Mouse (Mus musculus) gastrocnemius, postnatal 4 days (tissue): ENCODE measurements around the gene Slc35d2. TPM values are rescaled to one million over a fixed set of nuclear protein-coding genes. Genes with fewer than 3 reads are reported as not detected.
"Not testable (repeated sequence)": the region's sequence is repeated elsewhere in the genome, so short reads cannot be mapped to it uniquely, and the experiment has no call there.

Experiments
- DNase-seq, 2 experiments: peaks; one replicate each; pipeline ENCODE4 v3.0.0; 2021 to 2022; ENCODE audit warnings: low spot score in 2 of 2, mixed read lengths in 2 of 2
- total RNA-seq, 2 experiments: library from RNA; stranded (reverse); gene quantifications; 2 replicates each; pipeline ENCODE4 v1.2.3; 2021

Gene Slc35d2
- total RNA-seq, 2 experiments from 2014 or later: 3.1 to 3.3 TPM

DNA sequence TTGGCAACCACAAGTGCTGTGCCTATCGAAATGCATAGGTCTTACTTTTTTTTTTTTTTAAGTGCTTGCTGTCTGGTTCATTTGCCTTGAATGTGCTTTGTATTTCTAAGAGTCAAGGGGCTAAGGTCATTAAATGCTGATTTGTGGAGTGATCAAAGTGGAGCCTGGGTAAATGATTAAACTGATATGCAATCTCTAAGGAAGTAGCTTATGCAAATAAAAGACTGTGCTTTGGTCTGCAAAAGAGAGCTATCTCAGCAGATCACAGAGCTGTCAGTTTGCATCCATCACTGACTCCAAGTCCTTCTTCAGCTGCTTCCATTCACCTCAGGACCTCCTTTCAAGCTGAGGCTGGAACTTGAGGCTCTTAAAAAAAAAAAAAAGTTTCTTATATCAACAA is 75.2 kb downstream of the Slc35d2 start:
- no peak for DNase-seq

DNA sequence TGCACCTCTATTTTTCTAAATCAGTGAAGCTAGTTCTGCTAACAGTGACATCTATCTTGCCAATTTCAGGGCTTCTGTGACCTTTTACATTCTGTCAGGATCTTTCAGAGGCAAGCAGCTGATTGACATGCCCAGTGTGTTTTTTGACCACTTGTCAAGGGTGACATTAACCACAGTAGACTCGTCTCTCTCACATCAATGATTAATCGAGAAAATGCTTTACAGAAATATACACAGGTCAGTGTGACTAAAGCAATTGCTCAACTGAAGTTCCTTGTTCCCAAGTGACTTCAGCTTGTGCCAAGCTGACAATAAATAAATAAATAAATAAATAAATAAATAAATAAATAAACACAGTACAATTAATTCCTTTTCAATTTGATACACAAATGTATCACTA is 76.9 kb downstream of the Slc35d2 start:
- DNase-seq: not testable (repeated sequence)

DNA sequence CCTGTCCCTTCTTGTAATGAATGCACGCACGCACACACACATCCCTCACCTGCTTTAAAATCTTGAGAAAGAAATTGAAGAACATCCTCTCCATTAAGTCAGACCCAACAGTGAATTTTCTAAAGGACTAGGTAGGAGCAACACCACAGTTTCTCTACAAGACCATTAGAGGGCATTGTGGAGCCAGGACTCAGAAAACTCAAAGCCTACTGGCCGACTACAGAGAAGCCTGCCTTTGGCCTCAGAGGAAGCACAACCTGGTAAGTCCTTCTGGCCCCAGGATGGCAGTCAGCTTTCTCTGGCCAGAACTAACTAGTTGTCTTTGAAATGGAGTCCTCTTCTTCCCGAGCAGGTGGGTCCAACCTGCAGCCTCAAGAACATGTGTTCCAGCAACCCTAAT is 78.3 kb downstream of the Slc35d2 start:
- DNase-seq: no peak

DNA sequence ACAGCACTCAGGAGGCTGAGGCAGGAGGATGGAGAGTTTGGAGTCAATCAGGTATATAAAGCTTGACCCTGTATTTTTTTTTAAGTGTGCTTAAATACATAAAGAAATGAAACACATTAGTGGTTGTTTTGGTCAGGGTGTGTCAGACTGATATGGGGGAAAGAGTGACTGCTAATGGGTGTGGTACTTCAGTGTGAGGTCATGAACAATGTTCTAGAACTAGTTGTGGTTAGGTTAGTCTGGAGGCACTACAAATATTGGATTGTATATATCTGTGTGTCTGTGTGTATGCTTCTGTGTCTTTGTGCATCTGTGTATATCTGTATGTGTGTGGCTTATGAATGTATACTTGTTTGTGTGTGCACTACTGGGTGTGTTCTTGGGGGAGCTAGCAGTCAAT is 79.6 kb downstream of the Slc35d2 start:
- no peak for DNase-seq

DNA sequence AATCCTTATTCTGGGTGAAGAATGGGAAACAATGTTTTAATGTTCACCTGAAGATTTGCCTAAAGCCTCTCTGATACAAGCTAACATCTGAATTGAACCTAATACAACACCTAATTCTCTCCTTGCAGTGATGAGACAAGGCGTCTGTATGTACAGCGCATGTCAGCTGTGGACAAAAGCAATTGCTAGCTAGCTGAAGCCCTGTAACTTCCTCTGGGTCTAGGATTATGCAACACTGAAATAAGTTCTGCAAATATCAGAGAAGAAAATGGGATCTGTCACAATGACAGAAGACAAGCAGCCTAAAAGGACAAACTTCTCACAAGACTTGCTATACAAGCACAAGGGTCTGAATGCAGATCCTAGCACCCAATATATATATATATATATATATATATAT is 80.7 kb downstream of the Slc35d2 start:
- no peak for DNase-seq

Other genes with a start within 250 kb of the Slc35d2 start
- not detected for gene Hsd17b3, start 40.1 kb downstream of the Slc35d2 start, total RNA-seq
- 10 to 100 TPM; 15.8 to 17.8 TPM for gene Zfp367, start 23.8 kb upstream of the Slc35d2 start, total RNA-seq
- 10 to 100 TPM; 27.3 to 30.9 TPM for gene Habp4, start 32.5 kb upstream of the Slc35d2 start, total RNA-seq
- 1 to 10 TPM; 7.5 to 8.7 TPM for gene Cdc14b, start 145.9 kb upstream of the Slc35d2 start, total RNA-seq
- gene Aaed1, start 183.3 kb upstream of the Slc35d2 start, total RNA-seq: 10 to 100 TPM; 36.5 to 41.9 TPM
- 100 to 1,000 TPM; 179 to 189 TPM for gene Ctsl, start 241.5 kb upstream of the Slc35d2 start, total RNA-seq